Mouse (Mus musculus) skeletal muscle tissue, adult 2 months (tissue): ENCODE data around the gene Pde1a.

ENCODE experiments used
- DNase-seq: peaks from one replicate; pipeline ENCODE4 v3.0.0-alpha.2; 2012; ENCODE audit warnings: low read depth, low spot score

Gene Pde1a

DNA sequence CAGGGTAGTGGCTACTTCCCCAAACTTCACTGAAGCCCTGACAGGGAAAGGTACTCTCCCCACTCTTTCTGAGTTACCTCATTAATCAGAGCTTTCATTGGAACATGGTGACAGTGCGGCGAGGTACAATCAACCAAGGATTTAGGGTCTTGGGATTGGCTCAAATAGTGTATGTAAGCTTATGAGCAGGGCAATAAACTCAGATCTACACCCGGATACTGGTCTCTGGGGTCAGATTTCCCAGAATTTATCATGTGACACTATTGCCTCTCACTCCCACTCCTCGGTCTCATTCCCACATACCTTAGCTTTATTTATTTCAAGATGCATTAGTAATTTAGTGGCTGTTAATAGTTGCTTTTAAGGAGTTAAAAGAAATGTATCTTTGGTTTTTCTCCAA is 303.4 kb downstream of the Pde1a start:
- no peak for DNase-seq

DNA sequence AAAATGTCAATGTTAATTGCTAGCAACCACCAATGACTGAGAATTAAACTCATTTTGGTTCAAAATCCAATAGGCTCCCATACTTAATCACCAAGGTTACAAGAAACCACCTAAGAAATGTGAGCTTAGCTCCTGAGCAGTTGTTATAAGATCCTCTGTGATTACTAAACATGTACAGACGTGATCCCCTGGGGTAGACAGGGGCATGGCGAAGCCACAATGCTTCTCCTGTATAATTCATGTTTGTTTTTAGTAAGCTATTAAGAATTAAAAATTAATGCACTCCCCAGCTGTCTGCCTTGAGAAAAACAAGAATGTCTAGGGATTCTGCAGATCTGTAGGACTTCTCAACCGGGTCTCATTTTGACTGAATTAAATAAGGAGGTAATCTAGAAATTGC is 309.7 kb downstream of the Pde1a start:
- no peak for DNase-seq

DNA sequence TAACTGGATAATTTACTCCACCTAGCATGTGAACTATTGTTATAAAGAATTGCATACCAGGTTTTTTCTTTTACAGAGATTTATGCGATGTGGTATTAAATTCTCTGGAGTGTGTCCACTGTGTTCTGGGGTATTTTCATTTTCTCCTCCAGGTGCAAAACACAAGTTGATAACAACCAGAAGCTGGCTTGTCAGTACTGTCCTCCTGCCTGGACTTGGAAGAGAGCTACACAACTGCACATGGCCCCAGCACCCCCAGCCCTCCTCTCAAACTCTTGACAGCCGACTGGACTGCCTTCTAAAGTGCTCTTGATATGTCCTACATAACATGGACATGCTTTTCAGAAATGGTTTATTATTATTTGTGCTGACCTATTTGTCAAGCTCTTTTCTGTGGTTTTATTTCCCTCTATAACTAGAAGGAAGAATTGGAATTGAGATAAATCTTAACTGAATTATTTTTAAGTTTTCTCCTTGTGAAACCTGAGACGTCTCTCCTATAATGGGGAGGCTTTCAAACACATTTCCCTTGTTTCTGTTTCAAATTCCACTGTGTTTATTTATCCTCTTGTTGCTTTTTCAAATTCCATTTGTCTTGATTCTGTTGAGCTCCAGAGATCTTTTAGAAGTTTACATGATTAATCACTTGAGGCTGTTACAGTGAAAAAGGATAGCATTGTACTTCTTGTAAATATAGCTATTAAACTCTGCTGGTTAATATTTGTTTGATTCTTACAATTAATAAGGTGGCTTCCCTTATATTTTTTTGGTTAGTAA is 313.4 kb downstream of the Pde1a start:
- no peak for DNase-seq

DNA sequence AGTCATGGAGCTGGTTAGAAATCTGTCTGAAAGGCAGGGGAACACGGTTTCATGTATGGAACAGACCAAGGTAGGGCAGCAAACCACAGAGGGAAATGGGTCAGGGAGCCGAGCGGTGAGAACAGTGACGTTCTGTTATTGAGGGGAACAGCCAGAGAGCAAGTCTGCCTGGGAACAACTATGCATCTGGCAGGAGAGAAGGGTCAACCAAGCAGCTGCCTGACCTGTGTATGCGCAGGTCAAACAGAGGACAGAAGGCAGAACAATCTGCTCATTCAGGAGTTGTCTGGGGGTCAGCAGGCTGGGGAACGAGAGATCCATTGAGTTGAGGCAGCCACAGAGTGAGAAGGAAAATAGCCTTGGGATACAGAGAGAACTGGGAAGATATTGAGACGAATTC is 330.6 kb downstream of the Pde1a start:
- no peak for DNase-seq

DNA sequence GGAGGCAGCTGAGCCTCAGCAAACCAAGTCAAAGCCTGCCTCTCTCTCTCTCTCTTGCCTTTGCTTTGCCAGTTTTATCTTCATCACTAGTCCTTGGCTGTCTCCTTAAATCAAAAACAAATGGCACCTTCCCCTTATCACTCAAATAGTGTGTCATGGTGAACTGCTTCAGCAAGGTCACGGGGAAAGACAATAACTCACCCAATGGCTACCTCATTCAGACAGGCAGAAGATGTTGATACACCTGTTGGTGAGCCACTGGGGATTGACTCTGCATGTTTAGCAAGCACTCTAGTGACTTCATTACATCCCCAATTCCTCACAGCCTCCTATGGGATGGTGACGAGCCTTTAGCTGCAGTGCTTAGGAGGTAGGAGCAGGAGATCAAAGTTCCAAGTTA is 331.8 kb downstream of the Pde1a start:
- no peak for DNase-seq

DNA sequence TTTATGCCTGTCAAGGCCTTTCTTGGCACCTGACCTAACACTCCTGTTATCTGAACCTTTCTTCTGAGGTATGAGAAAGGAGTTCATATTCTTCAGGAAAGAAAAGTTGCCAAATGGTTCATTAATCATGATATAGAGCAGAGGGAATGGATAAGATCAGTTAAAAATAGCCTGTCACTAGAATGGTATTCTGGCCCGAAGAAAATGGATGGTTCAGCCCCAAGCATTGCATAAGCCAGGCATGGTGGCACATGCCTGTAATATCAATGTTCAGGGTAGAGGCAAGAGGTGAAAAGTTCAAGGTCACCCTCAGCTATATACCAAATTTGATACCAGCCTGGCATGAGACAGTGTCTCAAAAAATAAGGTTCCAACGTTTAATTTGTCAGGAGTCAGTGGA is 336.1 kb downstream of the Pde1a start:
- no peak for DNase-seq

DNA sequence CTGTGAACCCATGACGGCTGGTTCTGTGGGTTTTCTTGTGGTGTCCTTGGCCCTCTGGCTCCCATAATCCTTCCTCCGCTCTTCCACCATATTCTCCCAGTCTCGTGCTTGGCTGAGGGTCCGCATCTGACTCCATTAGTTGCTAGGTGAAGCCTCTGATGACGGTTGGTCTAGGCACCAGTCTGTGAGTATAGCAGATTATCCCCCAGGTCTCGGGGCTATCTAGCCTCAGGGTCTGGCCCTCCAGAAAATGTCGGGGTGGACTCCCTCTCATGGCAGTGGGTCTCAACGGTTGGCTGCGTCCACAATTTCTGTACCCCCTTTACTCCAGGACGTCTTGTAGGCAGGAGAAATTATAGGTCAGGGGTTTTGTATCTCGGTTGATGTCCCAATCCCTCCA is 342.8 kb downstream of the Pde1a start:
- no peak for DNase-seq

DNA sequence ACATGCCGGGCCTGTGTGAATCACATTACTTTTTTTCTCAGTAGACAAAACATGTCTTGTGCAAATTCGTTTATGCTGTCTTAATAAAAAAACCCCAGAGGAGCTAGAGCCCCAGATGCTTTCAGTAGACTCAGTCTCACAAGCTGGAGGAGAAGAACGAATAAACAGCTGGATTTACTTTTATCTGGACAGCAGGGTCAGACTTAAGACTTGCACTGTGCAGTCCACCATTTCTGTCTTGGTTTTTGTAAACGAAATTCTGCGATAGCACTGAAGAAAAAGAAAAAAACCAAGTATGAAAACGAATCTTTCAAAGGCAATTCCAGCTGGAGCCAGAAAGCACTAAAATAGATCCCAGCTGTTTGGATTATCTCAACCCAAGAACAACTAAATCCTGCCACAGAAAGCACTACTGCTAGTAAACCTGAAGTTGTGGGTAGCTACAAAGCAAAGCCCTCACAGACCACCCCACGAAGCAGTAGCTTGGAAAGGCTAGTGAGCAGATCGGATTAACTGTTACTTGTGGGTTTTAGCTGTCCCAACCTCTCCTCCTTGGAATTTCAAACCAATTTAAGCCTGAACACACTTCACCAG is 343.6 kb downstream of the Pde1a start:
- no peak for DNase-seq
